Mouse (Mus musculus): ENCODE data around the gene Sh2d1b1.

DNA sequence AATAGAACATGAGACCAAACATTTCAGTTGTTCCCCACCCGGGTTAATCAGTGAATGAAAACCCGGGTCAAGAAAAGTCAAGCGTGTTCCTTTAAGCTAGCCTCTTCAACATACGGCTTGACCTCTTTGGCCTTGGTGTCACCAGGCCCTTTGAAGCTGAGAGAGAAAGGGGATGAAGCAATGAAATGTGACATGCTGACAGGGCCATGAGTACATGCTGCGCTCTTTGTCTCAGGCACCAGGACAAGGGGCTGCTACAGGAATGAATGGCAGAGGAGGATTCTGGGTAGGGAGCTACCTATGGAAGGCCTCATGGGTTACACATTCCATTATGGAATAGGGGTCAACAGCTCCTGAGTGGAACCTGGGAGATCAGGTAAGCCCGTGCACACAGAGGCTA lies 26.0 kb downstream of the Sh2d1b1 start:
- TF ChIP-seq CTCF (IDR thresholded peaks at IDR 0.05; ENCODE audit: insufficient read depth, low read length) (no peak), POLR2A (IDR thresholded peaks at IDR 0.05; ENCODE audit: borderline replicate concordance, extremely low read depth, low read depth, low read length) (no peak)

Measured in lung, adult 2 months (tissue).